Mouse (Mus musculus) heart, embryonic 10.5 days (tissue): Measurements from ENCODE around the gene Isoc2a. TPM values are rescaled to one million over a fixed set of nuclear protein-coding genes. Genes with fewer than 3 reads are reported as not detected.
"Not testable (repeated sequence)": the region's sequence is repeated elsewhere in the genome, so short reads cannot be mapped to it uniquely, and the experiment has no call there.

Experiments
- DNase-seq: peaks from one replicate; pipeline ENCODE4 v3.0.0-alpha.2; 2017; ENCODE audit warnings: low spot score
- H3K27ac ChIP-seq: fragments of 300-500 bp; sonication (generic); 2 replicates; pipeline ENCODE4 v1.5.1; 2016; ENCODE audit warnings: mild to moderate bottlenecking
- H3K27me3 ChIP-seq: fragments of 300-500 bp; sonication (generic); 2 replicates; pipeline ENCODE4 v1.6.1; 2016; ENCODE audit warnings: mild to moderate bottlenecking; ENCODE audit not compliant: poor library complexity, insufficient read depth, severe bottlenecking
- H3K36me3 ChIP-seq: fragments of 300-500 bp; sonication (generic); 2 replicates; pipeline ENCODE4 v1.6.1; 2016; ENCODE audit warnings: mild to moderate bottlenecking, moderate library complexity
- H3K4me1 ChIP-seq: fragments of 300-500 bp; sonication (generic); 2 replicates; pipeline ENCODE4 v1.6.1; 2016; ENCODE audit warnings: mild to moderate bottlenecking
- H3K4me3 ChIP-seq: fragments of 300-500 bp; sonication (generic); 2 replicates; pipeline ENCODE4 v1.5.1; 2016; ENCODE audit warnings: mild to moderate bottlenecking, moderate library complexity
- H3K9me3 ChIP-seq: fragments of 300-500 bp; sonication (generic); 2 replicates; pipeline ENCODE4 v1.6.1; 2016; ENCODE audit warnings: mild to moderate bottlenecking, moderate library complexity
- WGBS: fragments of 180-500 bp; shearing (Covaris S2); methylation state at CpG from one replicate; pipeline ENCODE4 v1.1.7; 2016; 5-methylcytosine and 5-hydroxymethylcytosine counted together
- polyA plus RNA-seq: library from polyadenylated mRNA; unstranded; fragments of >200 nt; fragmentation: Nextera tagmentation; extraction: Ambion mirVana; gene quantifications from 2 replicates; pipeline ENCODE4 v1.2.1, GENCODE M21; 2016

The Isoc2a gene
- polyA plus RNA-seq, 1 experiment from 2014 or later: 1.3 TPM

DNA sequence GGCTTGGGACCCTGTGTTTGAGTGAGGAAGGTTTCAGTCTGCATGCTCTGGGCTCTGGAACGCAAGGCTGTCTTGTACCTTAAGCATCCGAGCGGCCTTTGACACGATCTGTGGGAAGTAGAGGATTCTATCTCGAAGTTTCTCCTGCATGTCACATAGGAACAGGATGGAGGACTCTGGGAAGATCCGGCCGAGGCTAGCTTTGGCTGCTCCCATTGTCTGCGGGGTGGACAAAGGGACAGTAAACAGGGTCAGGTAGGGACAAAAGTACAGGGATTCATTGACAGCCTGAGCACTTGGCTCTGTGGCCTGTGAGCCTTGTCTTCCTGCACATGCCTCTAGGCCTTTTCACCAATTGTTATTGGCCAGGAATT lies 25.7 kb upstream of the Isoc2a start:
- H3K4me1 ChIP-seq: no peaks in the 10 kb centered on the region
- no peaks in the 10 kb centered on the region for H3K36me3 ChIP-seq
- WGBS: 63% methylated on average over 8 of the region's 8 CpGs
- no peak overlapping the region for H3K27ac ChIP-seq
- H3K27me3 ChIP-seq: peaks cover 36% of the 10 kb centered on the region; the same call in 1 of the 2 replicates
- H3K9me3 ChIP-seq: peaks cover 6% of the 10 kb centered on the region; the same call in 1 of the 2 replicates
- no peak overlapping the region for H3K4me3 ChIP-seq
- DNase-seq: peak; percentile 69

DNA sequence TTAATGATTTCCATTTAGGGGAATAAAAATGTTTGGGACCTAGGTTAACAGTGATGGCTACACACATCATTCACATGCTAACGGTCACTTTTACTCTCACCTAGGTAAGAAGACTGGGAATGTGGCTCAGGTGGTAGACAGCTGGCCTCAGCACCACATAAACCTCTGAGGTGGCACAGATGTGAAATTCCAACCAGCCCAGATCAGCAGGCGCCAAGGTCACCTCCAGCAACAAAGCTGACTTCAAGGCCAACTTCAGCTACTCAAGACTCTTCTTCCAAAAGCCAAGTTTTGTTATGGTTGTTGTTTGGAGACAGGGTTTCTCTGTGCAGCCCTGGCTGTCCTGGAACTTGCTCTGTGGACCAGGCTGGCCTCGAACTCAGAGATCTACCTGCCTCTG lies 23.3 kb upstream of the Isoc2a start:
- Histone ChIP-seq H3K36me3 (no peaks in the 10 kb centered on the region), H3K27ac (no peak overlapping the region), H3K9me3 (no peaks in the 10 kb centered on the region), H3K4me3 (no peak overlapping the region), H3K4me1 (no peaks in the 10 kb centered on the region), H3K27me3 (peaks cover 32% of the 10 kb centered on the region)
- DNase-seq: peak; percentile 42
- 66% methylated on average over 3 of the region's 3 CpGs for WGBS

DNA sequence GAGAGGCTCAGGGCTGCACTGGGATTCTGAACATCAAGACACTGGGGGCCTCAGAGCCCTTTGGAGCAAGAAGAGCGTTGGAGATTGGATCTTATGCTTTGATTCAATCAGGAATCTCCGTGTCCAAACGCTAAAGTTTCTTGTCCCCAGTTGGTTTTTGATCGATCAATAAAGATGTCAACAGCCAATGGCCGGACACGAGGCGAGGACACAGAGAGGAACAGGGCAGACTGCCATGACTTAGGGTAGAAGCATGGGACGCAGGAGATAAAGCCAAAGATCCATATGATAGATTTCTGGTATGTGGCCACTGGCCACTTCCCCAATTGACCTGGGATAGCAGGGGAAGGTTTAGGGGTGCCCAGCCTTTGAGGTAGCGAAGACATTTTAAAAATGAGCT lies 20.4 kb upstream of the Isoc2a start:
- DNase-seq: peak; percentile 28
- Histone ChIP-seq H3K4me1 (no peaks in the 10 kb centered on the region), H3K9me3 (no peaks in the 10 kb centered on the region), H3K4me3 (no peak overlapping the region), H3K27me3 (peaks cover 23% of the 10 kb centered on the region), H3K27ac (no peak overlapping the region), H3K36me3 (no peaks in the 10 kb centered on the region)
- WGBS: 85% methylated on average over 9 of the region's 9 CpGs

DNA sequence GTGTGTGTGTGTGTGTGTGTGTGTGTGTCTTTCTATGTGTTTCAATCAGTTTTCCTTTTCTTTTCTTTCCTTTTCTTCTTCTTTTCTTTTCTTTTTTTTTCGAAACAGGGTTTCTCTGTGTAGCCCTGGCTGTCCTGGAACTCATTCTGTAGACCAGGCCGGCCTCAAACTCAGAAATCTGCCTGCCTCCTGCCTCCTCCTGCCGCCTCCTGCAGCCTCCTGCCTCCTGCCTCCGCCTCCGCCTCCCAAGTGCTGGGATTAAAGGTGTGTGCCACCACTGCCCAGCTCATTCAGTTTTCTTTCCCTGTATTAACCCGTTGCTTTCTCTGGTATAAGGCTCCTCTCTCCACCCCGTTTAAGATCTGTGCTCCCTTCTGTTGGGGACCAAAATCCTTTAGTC lies 19.6 kb upstream of the Isoc2a start:
- WGBS: 64% methylated on average over 7 of the region's 7 CpGs
- Histone ChIP-seq H3K27ac (no peak overlapping the region), H3K4me3 (no peak overlapping the region)

DNA sequence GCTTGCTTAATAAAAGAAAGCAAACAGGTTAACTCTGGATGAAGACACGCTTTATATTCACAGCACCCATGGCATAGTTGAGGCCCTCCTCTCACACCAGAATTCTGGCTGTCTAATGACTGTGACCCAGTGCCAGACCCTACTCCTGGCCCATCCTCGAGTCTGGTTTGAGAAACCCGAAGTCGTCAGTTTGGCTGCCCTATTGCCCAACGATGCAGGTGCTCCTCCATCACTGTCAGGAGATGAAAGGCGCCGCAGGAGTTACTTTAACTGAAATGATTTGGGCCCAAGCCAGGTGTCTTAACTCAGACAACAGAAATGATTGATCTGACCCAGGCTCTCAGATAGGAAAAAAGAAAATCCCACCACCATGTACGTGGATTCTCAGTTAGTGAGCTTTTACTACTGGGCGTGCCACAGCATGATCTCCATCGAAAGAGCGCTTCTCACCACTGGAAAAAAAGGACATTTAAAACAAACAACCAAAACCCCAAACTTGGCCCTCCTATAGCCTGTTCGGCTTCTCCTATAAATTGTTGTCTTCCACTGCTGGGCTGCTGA lies 17.5 kb upstream of the Isoc2a start:
- H3K4me1 ChIP-seq: no peaks in the 10 kb centered on the region
- no peaks in the 10 kb centered on the region for H3K36me3 ChIP-seq
- no peak overlapping the region for H3K27ac ChIP-seq
- no peak for DNase-seq
- H3K27me3 ChIP-seq: peaks cover 21% of the 10 kb centered on the region
- no peak overlapping the region for H3K4me3 ChIP-seq
- H3K9me3 ChIP-seq: no peaks in the 10 kb centered on the region
- WGBS: 75% methylated on average over 12 of the region's 12 CpGs

More for the DNA sequence above, 19.6 kb upstream of the Isoc2a start:
- Histone ChIP-seq H3K4me1 (no peaks in the 10 kb centered on the region), H3K27me3 (peaks cover 21% of the 10 kb centered on the region), H3K9me3 (no peaks in the 10 kb centered on the region), H3K36me3 (no peaks in the 10 kb centered on the region)
- no peak for DNase-seq

DNA sequence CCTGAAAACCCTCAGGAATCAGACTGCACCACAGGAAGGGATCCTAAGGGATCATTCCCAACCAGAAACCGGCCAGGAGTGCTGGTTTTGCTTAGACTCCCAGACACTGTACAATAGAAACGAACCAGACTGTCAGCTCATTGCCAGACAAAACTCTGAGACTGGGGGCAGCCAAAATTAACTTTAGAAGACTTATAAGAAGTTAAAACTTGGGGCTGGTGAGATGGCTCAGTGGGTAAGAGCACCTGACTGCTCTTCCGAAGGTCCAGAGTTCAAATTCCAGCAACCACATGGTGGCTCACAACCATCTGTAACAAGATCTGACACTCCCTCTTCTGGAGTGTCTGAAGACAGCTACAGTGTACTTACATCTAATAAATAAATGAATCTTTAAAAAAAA lies 16.0 kb upstream of the Isoc2a start:
- H3K4me3 ChIP-seq, DNase-seq, H3K9me3 ChIP-seq, H3K36me3 ChIP-seq, H3K27ac ChIP-seq, H3K4me1 ChIP-seq: not testable (repeated sequence)
- H3K27me3 ChIP-seq: peaks cover 21% of the 10 kb centered on the region
- 73% methylated on average over 3 of the region's 3 CpGs for WGBS

DNA sequence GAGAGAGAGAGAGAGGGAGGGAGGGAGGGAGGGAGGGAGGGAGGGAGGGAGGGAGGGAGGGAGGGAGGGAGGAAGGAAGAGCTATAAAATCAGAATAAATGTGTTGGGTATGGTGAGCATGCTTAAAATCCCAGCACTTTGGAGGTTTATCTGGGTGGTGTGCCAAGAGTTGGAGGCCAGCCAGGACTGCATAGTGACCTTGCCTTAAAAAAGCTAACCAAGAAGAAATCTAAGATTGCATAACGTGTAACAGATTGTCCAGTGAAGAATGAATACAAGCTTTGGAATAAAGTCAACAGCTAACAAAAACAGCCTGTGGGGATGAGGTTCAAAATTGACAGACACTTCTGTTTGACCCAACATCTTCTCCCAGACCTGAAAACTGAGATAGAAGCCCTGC lies 13.9 kb upstream of the Isoc2a start:
- Histone ChIP-seq H3K9me3 (no peaks in the 10 kb centered on the region), H3K4me1 (peaks cover 9% of the 10 kb centered on the region), H3K27ac (no peak overlapping the region), H3K27me3 (peaks cover 11% of the 10 kb centered on the region; the same call in 1 of the 2 replicates), H3K4me3 (no peak overlapping the region), H3K36me3 (no peaks in the 10 kb centered on the region)
- WGBS: 66% methylated on average over 1 of the region's 1 CpGs
- DNase-seq: no peak

DNA sequence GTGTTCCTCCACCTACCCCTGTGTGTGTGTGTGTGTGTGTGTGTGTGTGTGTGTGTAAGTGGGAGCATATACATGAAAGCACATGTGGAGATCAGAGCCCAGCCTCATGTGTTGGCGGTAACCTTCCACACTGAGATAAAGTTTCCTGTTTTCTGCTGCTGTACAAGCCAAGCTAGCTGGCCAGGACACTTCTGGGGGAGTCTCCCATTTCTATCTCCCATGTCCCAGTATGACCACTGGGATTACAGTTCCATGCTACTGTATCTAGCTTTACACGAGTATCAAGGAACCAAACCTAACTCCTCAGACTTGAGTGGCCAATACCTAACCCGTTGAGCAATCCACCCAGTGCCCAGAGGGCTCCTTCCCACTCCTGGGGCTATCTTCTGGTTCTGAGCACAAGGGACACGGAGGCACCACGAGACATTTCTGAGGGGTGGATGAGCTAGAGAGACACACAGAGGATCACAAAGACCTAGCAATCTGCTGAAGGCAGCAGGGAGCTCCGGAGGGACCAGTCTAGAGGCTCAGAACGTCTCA lies 13.3 kb upstream of the Isoc2a start:
- WGBS: 69% methylated on average over 7 of the region's 7 CpGs
- Histone ChIP-seq H3K36me3 (no peaks in the 10 kb centered on the region), H3K27ac (no peak overlapping the region)

DNA sequence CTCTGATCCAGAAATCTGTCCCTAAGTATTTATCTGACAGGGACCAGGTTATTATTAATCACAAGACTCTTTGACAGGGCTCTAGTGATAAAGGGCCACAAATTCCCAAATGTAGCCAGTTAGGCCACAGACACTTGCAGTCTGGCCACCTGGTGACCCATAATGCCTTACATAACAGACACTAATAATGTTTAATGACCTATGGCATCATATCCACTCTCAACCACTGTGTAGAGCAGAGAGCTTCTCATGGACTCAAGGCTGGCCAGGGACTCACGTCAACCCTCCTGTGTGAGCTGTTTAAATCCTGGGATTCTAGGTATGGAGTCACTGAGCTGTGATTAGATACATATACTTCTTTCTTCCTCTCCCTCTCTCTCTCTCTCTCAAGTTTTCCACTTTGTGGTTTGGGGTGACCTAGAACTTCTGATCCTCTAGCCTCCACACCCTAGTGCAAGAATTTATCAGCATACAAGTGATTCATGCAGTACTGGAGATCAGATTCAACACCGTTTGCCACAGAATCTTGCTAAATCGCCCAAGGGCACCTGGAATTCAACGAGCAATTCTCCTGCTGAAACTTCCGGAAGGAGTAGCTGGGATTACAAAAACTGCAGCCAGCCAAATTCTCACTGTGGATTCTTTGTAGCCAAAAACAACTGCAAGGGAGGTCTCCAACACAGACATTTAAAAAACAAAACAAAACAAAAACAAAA lies 12.7 kb upstream of the Isoc2a start:
- WGBS: 83% methylated on average over 5 of the region's 5 CpGs
- Histone ChIP-seq H3K27me3 (peaks cover 4% of the 10 kb centered on the region; the same call in 1 of the 2 replicates), H3K4me1 (peaks cover 9% of the 10 kb centered on the region), H3K9me3 (no peaks in the 10 kb centered on the region), H3K36me3 (no peaks in the 10 kb centered on the region), H3K4me3 (no peak overlapping the region), H3K27ac (no peak overlapping the region)
- DNase-seq: no peak

More for the DNA sequence above, 13.3 kb upstream of the Isoc2a start:
- Histone ChIP-seq H3K27me3 (peaks cover 10% of the 10 kb centered on the region; the same call in 1 of the 2 replicates), H3K9me3 (no peaks in the 10 kb centered on the region), H3K4me3 (no peak overlapping the region), H3K4me1 (peaks cover 9% of the 10 kb centered on the region)
- DNase-seq: no peak

DNA sequence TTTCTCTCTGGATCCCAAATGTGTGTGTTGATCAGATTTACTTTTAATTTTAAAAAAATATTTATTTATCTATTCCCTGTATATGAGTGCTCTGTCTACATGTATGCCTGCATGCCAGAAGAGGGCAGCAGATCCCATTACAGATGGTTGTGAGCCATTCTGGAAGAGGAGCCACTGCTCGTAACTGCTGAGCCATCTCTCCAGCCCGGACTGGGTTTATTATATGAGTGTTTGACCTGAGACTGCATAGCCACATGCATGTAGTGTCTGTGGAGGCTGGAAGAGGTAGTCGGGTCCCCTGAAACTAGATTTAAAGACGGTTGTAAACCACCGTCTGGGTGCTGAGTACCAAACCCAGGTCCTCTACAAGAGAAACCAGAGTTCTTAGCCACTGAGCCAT lies 11.9 kb upstream of the Isoc2a start:
- DNase-seq: no peak
- H3K4me1 ChIP-seq: peaks cover 9% of the 10 kb centered on the region
- H3K36me3 ChIP-seq: no peaks in the 10 kb centered on the region
- WGBS: 60% methylated on average over 5 of the region's 5 CpGs
- H3K9me3 ChIP-seq: no peaks in the 10 kb centered on the region
- H3K27ac ChIP-seq: peak overlapping the region; percentile 92
- no peaks in the 10 kb centered on the region for H3K27me3 ChIP-seq
- peak overlapping the region; percentile 74 for H3K4me3 ChIP-seq

DNA sequence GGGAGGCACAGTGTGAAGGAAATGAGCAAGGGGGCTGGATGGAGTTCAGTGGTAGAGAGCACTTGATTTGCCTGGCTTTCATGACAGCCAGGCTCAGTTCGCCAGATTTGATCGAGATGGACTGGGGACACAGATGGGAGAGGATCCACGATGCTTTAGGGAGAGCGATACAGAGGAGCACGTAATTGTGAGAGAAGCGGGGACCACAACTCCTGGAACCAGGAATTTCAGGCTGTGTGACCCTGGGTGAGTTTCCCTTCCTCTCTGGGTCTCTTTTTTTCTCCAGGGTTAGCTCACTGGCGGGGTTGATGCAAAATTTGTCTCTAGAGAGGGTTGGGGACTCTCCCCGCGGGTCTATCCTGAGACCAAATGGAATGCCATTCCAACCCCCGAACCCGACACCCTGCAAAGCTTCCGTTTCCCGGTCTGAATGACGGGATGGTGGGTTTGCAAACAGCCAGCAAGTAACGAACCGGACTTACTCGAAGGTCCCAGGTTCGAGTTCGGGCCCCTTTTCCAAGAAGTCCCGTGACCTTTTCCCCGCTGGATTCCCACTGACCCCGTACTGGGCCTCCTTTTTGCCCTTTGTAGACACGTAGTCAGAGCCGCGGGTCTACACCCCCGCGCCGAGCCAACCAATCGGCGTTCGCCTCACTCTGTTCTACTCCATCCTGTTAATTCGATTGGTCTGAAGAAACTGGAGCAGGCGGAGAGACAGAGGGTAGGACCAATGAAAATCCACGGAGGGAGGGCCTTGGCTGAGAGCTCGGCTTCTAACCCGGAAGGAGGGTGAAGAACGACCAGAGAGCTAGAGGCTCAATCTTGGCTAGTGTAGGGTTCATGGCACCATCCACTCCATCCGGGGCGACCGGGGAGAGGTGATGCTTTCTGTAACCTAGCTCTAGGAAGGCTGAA lies 11.1 kb upstream of the Isoc2a start:
- peak overlapping the region; percentile 74 for H3K4me3 ChIP-seq
- no peaks in the 10 kb centered on the region for H3K36me3 ChIP-seq
- 4% methylated on average over 40 of the region's 40 CpGs for WGBS
- peaks cover 9% of the 10 kb centered on the region for H3K4me1 ChIP-seq
- H3K27me3 ChIP-seq: no peaks in the 10 kb centered on the region
- no peaks in the 10 kb centered on the region for H3K9me3 ChIP-seq
- H3K27ac ChIP-seq: peak overlapping the region; percentile 92
- DNase-seq: peak; percentile 99

DNA sequence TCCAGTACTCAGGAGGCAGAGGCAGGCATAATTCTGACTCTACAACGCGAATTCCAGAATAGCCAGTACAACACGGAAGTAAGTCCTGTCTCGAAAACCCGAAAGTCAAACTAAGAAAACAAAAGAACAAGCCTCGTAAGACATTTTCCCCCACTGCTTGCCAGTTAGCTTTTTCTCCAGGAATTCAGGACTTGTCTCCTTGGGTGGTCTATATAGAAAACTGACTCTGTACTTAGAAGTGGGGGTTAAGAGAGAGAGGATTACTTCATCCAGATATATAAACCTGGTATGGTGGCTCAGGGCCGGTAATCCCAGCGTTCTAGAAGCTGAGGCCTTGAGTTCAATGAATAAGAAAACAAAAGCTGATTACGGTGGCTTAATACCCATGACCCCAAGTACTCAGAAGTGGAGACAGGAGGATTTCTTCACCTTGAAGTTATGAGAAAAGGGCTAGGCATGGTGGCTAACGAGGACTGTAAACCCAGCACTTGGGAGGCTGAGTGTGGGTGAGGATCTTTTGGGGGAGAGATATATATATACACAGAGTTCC lies 10.2 kb upstream of the Isoc2a start:
- H3K27me3 ChIP-seq: no peaks in the 10 kb centered on the region
- no peaks in the 10 kb centered on the region for H3K36me3 ChIP-seq
- no peaks in the 10 kb centered on the region for H3K9me3 ChIP-seq
- DNase-seq: no peak
- H3K4me3 ChIP-seq: peak overlapping the region; percentile 74
- 48% methylated on average over 10 of the region's 10 CpGs for WGBS
- peak overlapping the region; percentile 92 for H3K27ac ChIP-seq
- peaks cover 9% of the 10 kb centered on the region for H3K4me1 ChIP-seq
